Mouse (Mus musculus): Measurements from ENCODE around the gene Xylt1. TPM values are rescaled to one million over a fixed set of nuclear protein-coding genes. Genes with fewer than 3 reads are reported as not detected.

The Xylt1 gene
- polyA plus RNA-seq, 1 experiment from 2014 or later = 1.4 TPM

DNA sequence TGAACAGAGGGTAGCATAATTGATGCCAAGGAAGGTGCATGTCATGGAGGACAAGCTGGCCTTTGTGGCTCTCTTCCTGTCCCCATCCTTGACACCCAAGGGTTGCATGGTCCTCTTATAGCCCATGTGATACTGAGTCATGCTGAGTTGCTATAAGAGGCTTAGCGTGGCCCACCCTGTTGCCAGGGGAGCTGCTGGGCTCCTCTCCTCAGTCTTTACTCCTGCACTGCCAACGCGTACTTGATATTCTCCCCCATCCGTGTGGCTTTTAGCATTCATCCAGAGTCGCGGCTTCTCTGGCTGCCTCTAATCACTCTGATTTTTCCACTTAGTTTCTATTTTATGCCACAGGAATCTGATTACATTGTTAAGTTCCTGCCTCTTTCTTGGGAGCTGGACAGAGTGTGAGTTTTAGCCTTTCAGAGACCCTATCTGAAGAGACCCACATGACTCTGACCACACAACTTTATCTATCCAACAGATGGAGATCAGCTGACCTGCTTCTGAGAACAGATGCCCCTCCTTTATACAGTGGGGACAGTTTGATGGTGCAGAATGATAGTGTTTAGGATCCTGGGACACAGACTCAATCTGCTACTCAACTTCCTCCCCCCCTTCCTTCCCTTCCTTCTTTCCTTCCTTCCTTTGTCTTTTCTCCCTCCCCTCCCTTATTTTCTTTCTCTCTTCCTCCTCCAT, 206.6 kb downstream of the Xylt1 start:
- Histone ChIP-seq H3K4me3 (no peak overlapping the region), H3K4me1 (replicated peaks) (peaks cover 18% of the 10 kb centered on the region), H3K27ac (ENCODE audit: poor library complexity, severe bottlenecking) (no peak overlapping the region), H3K27me3 (replicated peaks) (no peaks in the 10 kb centered on the region), H3K9me3 (replicated peaks) (no peaks in the 10 kb centered on the region), H3K36me3 (no peaks in the 10 kb centered on the region), H3K9ac (no peak overlapping the region), H3K4me2 (no peak overlapping the region)
- WGBS = 65% methylated on average over 6 of the region's 6 CpGs
- no peak for ATAC-seq (ENCODE audit: insufficient number of reproducible peaks, low FRiP score)

DNA sequence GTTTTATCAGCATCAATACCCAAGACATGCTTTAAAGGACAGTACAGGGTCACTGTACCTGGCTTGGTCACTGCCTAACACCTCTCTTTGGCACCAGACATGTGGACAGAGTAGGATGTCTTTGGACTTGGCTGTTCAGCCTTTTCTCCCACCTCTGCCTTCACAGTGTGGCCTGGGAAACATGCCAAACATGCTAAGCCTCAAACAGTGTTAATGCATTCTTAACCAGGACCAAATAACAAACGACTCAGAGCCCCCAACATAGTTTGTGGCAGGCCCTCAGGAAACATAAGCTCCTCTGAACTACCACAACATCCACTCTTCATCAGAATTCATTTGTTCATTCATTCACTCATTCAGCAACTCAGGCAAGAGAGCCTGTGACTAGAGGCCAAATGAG, 207.6 kb downstream of the Xylt1 start:
- H3K4me1 ChIP-seq (replicated peaks) = peaks cover 18% of the 10 kb centered on the region
- H3K36me3 ChIP-seq = 0 out of 2 replicates have a peak, but pooled peaks cover under 1% of the 10 kb centered on the region
- H3K4me3 ChIP-seq = no peak overlapping the region
- H3K27me3 ChIP-seq (replicated peaks) = no peaks in the 10 kb centered on the region
- H3K27ac ChIP-seq (ENCODE audit: poor library complexity, severe bottlenecking) = no peak overlapping the region
- no peak for ATAC-seq (ENCODE audit: insufficient number of reproducible peaks, low FRiP score)
- 34% methylated on average over 1 of the region's 1 CpGs for WGBS
- no peaks in the 10 kb centered on the region for H3K9me3 ChIP-seq (replicated peaks)
- no peak overlapping the region for H3K4me2 ChIP-seq
- no peak overlapping the region for H3K9ac ChIP-seq

- Histone ChIP-seq H3K4me1 (replicated peaks) (peaks cover 18% of the 10 kb centered on the region), H3K36me3 (0 out of 2 replicates have a peak, but pooled peaks cover 3% of the 10 kb centered on the region), H3K4me2 (no peak overlapping the region), H3K27ac (ENCODE audit: poor library complexity, severe bottlenecking) (no peak overlapping the region), H3K9ac (no peak overlapping the region), H3K27me3 (replicated peaks) (no peaks in the 10 kb centered on the region), H3K9me3 (replicated peaks) (no peaks in the 10 kb centered on the region), H3K4me3 (no peak overlapping the region)
- no peak for ATAC-seq (ENCODE audit: insufficient number of reproducible peaks, low FRiP score)
- WGBS = 71% methylated on average over 2 of the region's 2 CpGs
Measured at GRCm38 (mm10) chr7:117589359-117589758, 208.6 kb downstream of the Xylt1 start.

DNA sequence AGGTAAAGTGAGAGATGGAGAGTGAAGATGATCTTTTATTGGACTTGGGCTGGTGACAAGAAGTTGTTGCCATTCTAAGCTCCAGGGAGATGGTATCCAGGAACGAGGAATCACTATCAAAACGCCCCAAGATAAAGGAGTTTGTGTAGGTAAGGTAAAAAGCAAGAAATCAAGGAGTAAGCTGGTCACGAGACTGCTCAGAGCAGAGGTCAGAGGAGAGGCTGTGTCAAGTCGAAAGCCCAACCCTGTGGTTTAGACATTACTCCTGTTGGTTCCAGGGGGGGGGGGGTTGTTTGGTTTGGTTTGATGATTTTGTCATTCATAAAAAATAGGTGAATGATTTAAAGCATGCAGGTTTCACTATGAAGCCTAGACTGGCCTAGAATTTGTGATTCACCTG, 209.0 kb downstream of the Xylt1 start:
- no peak overlapping the region for H3K9ac ChIP-seq
- no peak overlapping the region for H3K4me3 ChIP-seq
- 0 out of 2 replicates have a peak, but pooled peaks cover 3% of the 10 kb centered on the region for H3K36me3 ChIP-seq
- H3K27me3 ChIP-seq (replicated peaks) = no peaks in the 10 kb centered on the region
- 75% methylated on average over 4 of the region's 4 CpGs for WGBS
- no peak for ATAC-seq (ENCODE audit: insufficient number of reproducible peaks, low FRiP score)
- no peak overlapping the region for H3K4me2 ChIP-seq
- no peaks in the 10 kb centered on the region for H3K9me3 ChIP-seq (replicated peaks)
- no peak overlapping the region for H3K27ac ChIP-seq (ENCODE audit: poor library complexity, severe bottlenecking)
- H3K4me1 ChIP-seq (replicated peaks) = peaks cover 16% of the 10 kb centered on the region

- H3K27me3 ChIP-seq (replicated peaks) = no peaks in the 10 kb centered on the region
- H3K4me2 ChIP-seq = no peak overlapping the region
- peaks cover 3% of the 10 kb centered on the region; the same call in 1 of the 2 replicates for H3K36me3 ChIP-seq
- H3K9me3 ChIP-seq (replicated peaks) = no peaks in the 10 kb centered on the region
- H3K9ac ChIP-seq = no peak overlapping the region
- 80% methylated on average over 2 of the region's 2 CpGs for WGBS
- H3K4me1 ChIP-seq (replicated peaks) = no peaks in the 10 kb centered on the region
- H3K4me3 ChIP-seq = no peak overlapping the region
- ATAC-seq (ENCODE audit: insufficient number of reproducible peaks, low FRiP score) = no peak
- H3K27ac ChIP-seq (ENCODE audit: poor library complexity, severe bottlenecking) = no peak overlapping the region
Measured at GRCm38 (mm10) chr7:117594191-117594590, 213.4 kb downstream of the Xylt1 start.

GRCm38 (mm10) chr7:117595029-117595695, 214.4 kb downstream of the Xylt1 start:
- Histone ChIP-seq H3K27ac (ENCODE audit: poor library complexity, severe bottlenecking) (no peak overlapping the region), H3K9ac (no peak overlapping the region), H3K4me1 (replicated peaks) (no peaks in the 10 kb centered on the region), H3K27me3 (replicated peaks) (no peaks in the 10 kb centered on the region), H3K4me2 (no peak overlapping the region), H3K36me3 (peaks cover 3% of the 10 kb centered on the region; the same call in 1 of the 2 replicates), H3K4me3 (no peak overlapping the region), H3K9me3 (replicated peaks) (no peaks in the 10 kb centered on the region)
- ATAC-seq (ENCODE audit: insufficient number of reproducible peaks, low FRiP score) = no peak
- WGBS = 70% methylated on average over 12 of the region's 12 CpGs

- H3K9me3 ChIP-seq (replicated peaks) = no peaks in the 10 kb centered on the region
- ATAC-seq (ENCODE audit: insufficient number of reproducible peaks, low FRiP score) = no peak
- H3K36me3 ChIP-seq = no peaks in the 10 kb centered on the region; the same call in 1 of the 2 replicates
- H3K9ac ChIP-seq = no peak overlapping the region
- H3K27ac ChIP-seq (ENCODE audit: poor library complexity, severe bottlenecking) = no peak overlapping the region
- no peak overlapping the region for H3K4me2 ChIP-seq
- no peak overlapping the region for H3K4me3 ChIP-seq
- no peaks in the 10 kb centered on the region for H3K4me1 ChIP-seq (replicated peaks)
- H3K27me3 ChIP-seq (replicated peaks) = no peaks in the 10 kb centered on the region
- 42% methylated on average over 7 of the region's 7 CpGs for WGBS
Measured at GRCm38 (mm10) chr7:117600443-117600842, 219.7 kb downstream of the Xylt1 start.

DNA sequence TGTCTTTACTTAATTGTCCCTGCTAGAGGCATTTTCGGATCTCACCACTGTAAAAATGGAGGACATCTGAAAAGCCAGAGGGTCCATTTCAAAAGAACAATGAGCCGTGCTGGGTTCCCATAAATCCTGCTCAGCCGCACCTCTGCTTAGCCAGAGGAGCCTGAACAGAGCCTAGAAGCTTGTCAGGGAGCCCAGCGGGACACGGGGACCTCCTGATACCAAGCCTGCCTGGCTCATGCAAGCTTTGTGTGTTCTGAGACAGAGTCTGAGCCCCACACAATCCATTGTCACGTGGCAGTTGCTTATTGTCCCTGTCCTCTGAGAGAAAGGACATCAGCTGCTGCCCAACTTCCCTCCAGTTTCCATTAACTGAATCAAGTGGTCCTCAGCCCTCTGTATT, 229.7 kb downstream of the Xylt1 start:
- WGBS = 72% methylated on average over 6 of the region's 6 CpGs
- Histone ChIP-seq H3K4me2 (no peak overlapping the region), H3K9me3 (replicated peaks) (no peaks in the 10 kb centered on the region), H3K36me3 (no peaks in the 10 kb centered on the region), H3K27me3 (replicated peaks) (no peaks in the 10 kb centered on the region), H3K4me1 (replicated peaks) (no peaks in the 10 kb centered on the region), H3K9ac (no peak overlapping the region), H3K4me3 (no peak overlapping the region), H3K27ac (ENCODE audit: poor library complexity, severe bottlenecking) (no peak overlapping the region)
- no peak for ATAC-seq (ENCODE audit: insufficient number of reproducible peaks, low FRiP score)

- no peaks in the 10 kb centered on the region for H3K36me3 ChIP-seq
- no peak overlapping the region for H3K4me2 ChIP-seq
- no peak overlapping the region for H3K9ac ChIP-seq
- H3K27ac ChIP-seq (ENCODE audit: poor library complexity, severe bottlenecking) = no peak overlapping the region
- no peaks in the 10 kb centered on the region for H3K9me3 ChIP-seq (replicated peaks)
- no peaks in the 10 kb centered on the region for H3K27me3 ChIP-seq (replicated peaks)
- WGBS = 76% methylated on average over 11 of the region's 11 CpGs
- H3K4me3 ChIP-seq = no peak overlapping the region
- ATAC-seq (ENCODE audit: insufficient number of reproducible peaks, low FRiP score) = no peak
- no peaks in the 10 kb centered on the region for H3K4me1 ChIP-seq (replicated peaks)
Measured at GRCm38 (mm10) chr7:117612788-117613473, 232.2 kb downstream of the Xylt1 start.

- no peak for ATAC-seq (ENCODE audit: insufficient number of reproducible peaks, low FRiP score)
Measured at GRCm38 (mm10) chr7:117613796-117614195, 233.0 kb downstream of the Xylt1 start.

GRCm38 (mm10) chr7:117614346-117614745, 233.6 kb downstream of the Xylt1 start:
- no peak overlapping the region for H3K4me2 ChIP-seq
- no peaks in the 10 kb centered on the region for H3K9me3 ChIP-seq (replicated peaks)
- H3K4me3 ChIP-seq = no peak overlapping the region
- H3K27ac ChIP-seq (ENCODE audit: poor library complexity, severe bottlenecking) = no peak overlapping the region
- H3K36me3 ChIP-seq = no peaks in the 10 kb centered on the region
- ATAC-seq (ENCODE audit: insufficient number of reproducible peaks, low FRiP score) = no peak
- H3K9ac ChIP-seq = no peak overlapping the region
- H3K4me1 ChIP-seq (replicated peaks) = no peaks in the 10 kb centered on the region
- 64% methylated on average over 2 of the region's 2 CpGs for WGBS
- H3K27me3 ChIP-seq (replicated peaks) = no peaks in the 10 kb centered on the region

More at GRCm38 (mm10) chr7:117613796-117614195, 233.0 kb downstream of the Xylt1 start:
- Histone ChIP-seq H3K9ac (no peak overlapping the region), H3K4me1 (replicated peaks) (no peaks in the 10 kb centered on the region), H3K27me3 (replicated peaks) (no peaks in the 10 kb centered on the region), H3K36me3 (no peaks in the 10 kb centered on the region), H3K9me3 (replicated peaks) (no peaks in the 10 kb centered on the region), H3K27ac (ENCODE audit: poor library complexity, severe bottlenecking) (no peak overlapping the region), H3K4me2 (no peak overlapping the region), H3K4me3 (no peak overlapping the region)
- 46% methylated on average over 3 of the region's 3 CpGs for WGBS
